Mouse (Mus musculus): Measurements from ENCODE around the gene Hpgd. TPM values are rescaled to one million over a fixed set of nuclear protein-coding genes. Genes with fewer than 3 reads are reported as not detected.
"Not testable (repeated sequence)": the region's sequence is repeated elsewhere in the genome, so short reads cannot be mapped to it uniquely, and the experiment has no call there.

The Hpgd gene
- 1 to 10 TPM; 1.3 to 2.6 TPM for total RNA-seq (2021)
- long read RNA-seq, experiment 1, result 0 reads
- long read RNA-seq, experiment 2, partial matches to known transcripts, result 0 of 2 reads
- long read RNA-seq, experiment 2, other reads (novel, unspliced or antisense), result 0 of 2 reads

DNA sequence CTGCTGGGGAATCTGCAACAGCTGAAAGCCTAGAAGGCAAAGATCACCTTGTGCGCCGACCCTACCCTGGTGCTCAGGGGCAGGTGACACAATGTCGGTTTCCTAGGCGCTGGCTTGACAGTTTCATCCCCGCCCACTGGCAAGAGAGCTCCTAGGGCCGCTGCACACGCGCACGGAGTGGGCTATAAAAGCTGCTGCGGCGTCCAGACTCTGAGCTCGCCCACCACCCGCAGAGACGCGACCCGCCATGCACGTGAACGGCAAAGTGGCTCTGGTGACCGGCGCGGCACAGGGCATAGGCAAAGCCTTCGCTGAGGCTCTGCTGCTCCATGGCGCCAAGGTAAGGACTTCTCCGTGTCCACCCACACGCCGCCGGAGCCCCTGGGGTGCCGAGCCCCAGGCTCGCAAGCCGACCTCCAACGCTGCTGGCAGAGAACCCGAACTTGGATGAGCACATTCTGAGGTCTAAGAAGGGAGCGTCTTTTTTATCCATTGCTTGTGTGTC is at the start of gene Hpgd:
Gene Hpgd, plus strand, starts transcription at position 213 of the 505 bp plus-strand sequence.
- peak; percentile 31 for DNase-seq (ENCODE audit: low spot score)

DNA sequence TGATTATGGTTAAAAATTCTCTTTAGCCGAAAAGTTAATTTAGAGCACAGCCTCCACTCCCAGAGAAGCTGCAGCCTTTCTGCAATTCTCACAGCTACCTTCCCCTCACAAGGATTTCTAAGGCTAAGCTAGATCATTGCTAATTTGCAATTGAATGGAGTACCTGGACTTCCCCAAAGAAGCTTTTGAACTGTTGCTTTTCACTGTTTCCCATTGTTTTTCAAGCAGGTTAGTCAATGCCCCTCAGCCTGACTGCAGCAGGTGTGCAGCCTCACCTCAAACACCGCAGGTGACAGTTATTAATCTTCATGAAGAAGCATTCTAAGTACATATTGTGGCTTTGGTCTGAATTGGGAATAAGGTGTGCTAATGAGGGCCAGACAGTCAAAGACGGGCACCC is 42.7 kb upstream of the Hpgd start:
- not testable (repeated sequence) for DNase-seq (ENCODE audit: low spot score)

- no peak for DNase-seq (ENCODE audit: low spot score)
Observed at GRCm38 (mm10) chr8:56252314-56252713, 42.1 kb upstream of the Hpgd start.

DNA sequence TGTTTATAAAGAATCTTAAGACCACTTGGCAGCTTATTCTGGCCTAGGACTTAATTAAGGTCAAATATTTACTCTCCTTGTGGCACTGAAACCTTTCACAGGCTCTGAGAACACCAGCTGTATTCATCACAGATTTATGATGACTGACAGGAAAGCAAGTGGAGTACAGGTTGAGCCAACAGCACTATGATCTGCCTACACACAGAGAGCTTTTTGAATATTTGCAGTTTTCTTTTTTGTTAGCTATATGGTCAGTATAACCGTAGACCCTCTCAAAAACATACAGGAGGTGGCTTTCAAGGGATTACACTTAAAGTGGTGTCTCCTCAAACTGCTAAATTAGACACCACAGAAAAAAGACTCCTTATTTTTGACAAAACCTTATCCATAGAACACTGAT is 33.2 kb upstream of the Hpgd start:
- no peak for DNase-seq (ENCODE audit: low spot score)

GRCm38 (mm10) chr8:56269687-56270663 is 24.4 kb upstream of the Hpgd start:
- peak; percentile 11 for DNase-seq (ENCODE audit: low spot score)

GRCm38 (mm10) chr8:56272934-56273333 is 21.5 kb upstream of the Hpgd start:
- DNase-seq (ENCODE audit: low spot score), result no peak

DNA sequence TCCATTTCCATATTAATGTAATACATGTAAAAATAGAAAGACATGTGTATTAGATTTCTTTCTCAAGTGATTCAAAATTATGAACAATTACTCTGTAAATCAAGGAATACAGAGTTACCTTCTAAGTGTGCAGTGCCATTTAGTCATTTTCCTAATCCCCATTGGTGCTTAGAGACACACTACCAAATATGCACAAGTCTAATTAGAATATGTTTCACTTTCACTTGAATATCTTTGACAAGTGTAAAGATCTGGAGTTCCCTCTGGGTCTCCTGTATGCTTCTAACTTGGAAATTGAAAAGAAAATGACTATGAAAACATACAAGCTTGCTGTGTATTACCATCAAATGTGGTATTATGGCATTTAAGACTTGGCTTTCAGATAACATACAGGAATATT is 19.1 kb upstream of the Hpgd start:
- DNase-seq (ENCODE audit: low spot score), result no peak

DNA sequence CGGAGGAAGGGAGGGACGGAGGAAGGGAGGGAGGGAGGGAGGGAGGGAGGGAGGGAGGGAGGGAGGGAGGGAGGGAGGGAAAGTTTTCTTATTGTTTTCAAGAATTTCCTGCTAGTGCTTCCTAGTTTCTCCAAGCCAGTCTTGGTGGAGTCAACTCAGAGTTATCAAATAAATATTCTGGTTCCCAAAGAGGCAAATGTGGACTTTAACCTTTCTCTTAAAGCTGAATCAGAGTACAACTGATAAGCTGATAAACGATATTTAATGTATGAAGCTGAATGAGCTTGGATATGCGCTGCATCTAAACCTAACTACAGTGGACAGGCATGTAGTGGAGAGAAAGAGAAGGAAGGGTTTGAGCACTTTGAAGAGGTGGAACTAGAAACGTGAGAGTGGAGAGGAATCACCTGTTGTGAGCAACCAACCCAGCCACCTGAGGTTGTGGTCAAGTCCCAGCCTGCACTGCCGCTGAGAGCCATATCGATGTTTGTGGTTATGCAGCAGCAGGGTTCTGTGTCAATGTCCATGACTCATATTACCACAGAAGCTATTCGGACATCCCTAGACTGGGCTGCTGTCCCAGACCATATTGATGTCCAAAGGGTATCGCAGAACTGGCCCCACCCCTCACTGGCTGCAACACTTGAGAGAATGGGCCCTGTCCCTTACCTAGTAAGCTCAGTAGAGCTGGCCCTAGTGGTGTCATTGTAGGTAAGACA is 16.4 kb upstream of the Hpgd start:
- DNase-seq (ENCODE audit: low spot score), result peak; percentile 58

GRCm38 (mm10) chr8:56278545-56279063 is 15.8 kb upstream of the Hpgd start:
- DNase-seq (ENCODE audit: low spot score), result no peak

DNA sequence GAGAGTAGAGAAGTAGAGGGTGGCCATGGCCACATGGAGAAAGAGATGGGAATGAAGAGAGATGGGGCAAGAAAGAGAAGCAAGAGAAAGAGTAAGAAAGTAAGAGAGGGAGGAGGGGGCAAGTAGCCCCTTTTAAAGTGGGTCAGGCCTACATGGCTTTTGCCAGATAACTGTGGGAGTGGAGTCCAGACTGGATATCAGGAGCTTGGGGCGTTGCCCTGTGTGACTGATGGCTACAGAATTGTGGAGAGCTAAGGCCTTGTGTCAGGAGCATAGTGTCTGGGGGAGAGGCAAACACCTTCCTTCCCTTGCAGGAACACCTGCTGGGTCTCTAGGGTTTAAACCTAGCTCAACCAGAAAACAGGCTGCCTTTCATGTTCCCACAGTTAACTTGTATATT is 10.4 kb upstream of the Hpgd start:
- no peak for DNase-seq (ENCODE audit: low spot score)

- DNase-seq (ENCODE audit: low spot score), result peak; percentile 12
Observed at GRCm38 (mm10) chr8:56284957-56285356, 9.4 kb upstream of the Hpgd start.

DNA sequence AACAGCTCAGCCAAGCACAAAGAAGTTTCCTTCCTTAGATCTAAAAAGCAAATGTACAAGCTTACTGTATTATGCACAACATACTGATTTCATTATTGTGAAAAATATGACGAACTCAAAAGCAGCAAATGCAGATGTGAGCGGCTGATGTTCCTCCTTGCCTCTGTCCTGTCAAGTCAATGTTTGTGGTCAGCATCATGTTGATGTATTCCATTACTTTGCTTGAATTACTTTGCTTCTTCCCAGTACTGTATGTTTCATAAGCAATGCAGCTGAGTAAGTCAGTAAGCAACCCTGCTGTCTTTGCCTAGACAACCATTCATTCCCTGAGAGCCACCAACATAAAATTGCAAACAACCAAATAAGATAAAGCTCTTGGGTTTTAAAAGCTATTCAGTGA is 7.7 kb upstream of the Hpgd start:
- DNase-seq (ENCODE audit: low spot score), result no peak

- no peak for DNase-seq (ENCODE audit: low spot score)
Observed at GRCm38 (mm10) chr8:56287370-56288072, 6.9 kb upstream of the Hpgd start.

DNA sequence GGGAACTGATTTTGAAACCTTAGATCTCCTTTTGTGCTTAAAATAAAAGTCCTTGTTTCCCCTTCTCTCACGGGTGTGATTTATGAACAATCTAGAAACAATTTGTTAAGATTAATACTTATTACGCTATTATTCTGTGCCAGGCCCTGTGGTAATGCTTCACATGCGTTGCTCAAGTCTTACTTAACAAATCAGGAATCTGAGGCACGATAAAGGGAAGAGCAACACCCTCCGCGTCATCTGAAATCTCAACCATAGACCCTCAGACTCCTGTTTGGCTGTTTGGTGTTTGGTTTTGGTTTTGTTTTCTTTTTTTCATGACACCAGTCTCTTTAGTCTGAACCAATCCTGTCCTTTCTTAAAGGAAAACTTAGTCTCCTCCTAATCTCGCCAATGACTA is 2.1 kb upstream of the Hpgd start:
- no peak for DNase-seq (ENCODE audit: low spot score)

DNA sequence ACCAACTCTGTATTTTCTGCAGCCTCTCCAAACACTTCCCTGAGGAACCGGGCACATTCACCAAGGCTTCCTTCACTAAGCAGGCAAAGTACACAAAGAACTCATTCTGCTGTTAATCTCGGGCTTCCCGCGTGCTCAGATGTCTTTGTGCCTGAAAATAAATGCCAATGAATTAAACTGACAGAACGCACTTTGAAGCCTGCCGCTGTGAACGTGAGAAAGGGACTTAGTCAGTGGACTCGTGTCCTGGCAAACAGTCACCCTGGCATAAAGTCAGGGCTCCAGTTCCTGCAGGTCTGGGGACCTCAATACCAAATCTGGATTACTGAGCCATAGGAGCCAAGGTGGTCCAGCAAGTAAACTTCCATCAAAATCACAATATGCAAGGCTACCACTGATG is 905 bp upstream of the Hpgd start:
- DNase-seq (ENCODE audit: low spot score), result peak; percentile 13

DNA sequence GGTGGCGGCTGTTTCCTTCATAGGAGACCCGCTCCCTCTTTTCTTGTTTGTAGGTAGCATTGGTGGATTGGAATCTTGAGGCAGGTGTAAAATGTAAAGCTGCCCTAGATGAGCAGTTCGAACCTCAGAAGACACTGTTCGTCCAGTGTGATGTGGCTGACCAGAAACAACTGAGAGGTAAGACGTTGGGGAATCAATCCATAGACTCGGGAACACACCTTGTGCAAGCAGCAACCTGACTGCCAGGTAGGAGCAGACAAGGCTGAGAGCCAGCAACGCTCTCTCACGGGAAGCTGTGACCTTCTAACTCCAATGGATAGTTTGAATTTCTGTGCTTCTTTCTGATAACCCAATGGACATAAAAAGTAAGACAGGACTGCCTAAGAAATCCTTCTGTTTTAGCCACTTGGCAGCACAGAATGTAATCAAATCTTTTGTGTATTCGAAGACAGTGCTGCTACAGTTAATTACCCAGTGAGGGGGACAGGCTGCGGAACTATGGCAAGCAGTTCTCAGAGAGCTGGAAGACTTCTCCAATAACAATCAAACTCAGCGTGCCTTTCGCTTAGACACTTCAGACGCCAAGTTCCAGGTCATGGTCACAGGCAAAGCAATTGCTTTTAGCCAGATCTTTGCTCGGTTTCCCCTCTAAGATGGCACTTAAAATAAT is 636 bp downstream of the Hpgd start:
- no peak for DNase-seq (ENCODE audit: low spot score)

DNA sequence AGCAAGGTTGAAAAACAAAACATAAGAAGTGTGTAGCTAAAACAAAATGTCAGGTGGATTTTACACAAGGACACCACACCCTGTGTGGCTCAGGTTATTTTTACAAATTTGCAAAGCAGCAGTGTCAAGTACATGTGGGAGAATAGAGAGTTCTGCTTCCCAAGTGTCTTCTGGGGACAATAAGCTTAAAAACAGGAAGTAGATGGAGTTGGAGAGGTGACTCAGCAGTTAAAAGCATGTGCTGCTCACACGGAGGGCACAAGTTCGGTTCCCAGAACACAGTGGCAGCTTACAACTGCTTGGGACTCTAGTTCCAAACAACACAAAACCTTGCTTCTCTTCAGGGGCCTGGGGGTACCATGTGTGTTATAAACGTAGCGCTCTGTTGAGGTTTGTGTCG is 5.0 kb downstream of the Hpgd start:
- DNase-seq (ENCODE audit: low spot score), result no peak

DNA sequence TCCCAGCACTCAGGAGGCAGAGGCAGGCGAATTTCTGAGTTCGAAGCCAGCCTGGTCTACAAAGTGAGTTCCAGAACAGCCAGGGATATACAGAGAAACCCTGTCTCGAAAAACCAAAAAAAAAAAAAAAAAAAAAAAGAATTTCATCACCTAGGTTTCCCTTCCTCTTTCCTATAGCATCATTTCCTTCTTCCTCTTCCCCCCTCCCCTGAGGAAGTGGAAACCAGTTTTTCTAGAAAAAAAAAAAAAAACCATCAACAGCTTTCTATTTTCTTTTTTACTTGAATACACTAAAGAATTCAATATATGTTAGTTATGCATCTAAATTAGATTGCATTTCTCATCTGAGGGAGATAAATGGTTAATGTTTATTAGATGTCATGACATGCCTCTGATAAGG is 6.9 kb downstream of the Hpgd start:
- DNase-seq (ENCODE audit: low spot score), result not testable (repeated sequence)

- DNase-seq (ENCODE audit: low spot score), result no peak
Observed at GRCm38 (mm10) chr8:56304595-56304994, 10.2 kb downstream of the Hpgd start.

DNA sequence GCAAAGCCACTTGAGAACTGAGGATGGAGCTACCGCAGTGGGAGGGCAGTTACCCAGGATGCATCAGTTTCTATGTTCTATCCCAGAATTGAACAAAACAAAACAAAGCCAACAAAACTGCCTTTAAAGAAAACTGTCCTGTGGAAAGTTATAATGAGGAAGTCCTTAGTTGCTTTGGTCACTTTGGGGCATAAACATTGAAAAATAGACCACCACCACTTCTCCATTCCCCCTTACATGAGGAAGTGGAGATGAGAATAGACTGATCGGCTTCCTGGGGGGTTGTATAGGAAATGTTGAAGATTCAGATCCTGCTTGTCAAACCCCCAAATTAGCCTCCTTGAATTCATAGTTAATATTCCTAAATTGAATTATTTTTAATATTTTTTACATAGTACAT is 19.2 kb downstream of the Hpgd start:
- no peak for DNase-seq (ENCODE audit: low spot score)

DNA sequence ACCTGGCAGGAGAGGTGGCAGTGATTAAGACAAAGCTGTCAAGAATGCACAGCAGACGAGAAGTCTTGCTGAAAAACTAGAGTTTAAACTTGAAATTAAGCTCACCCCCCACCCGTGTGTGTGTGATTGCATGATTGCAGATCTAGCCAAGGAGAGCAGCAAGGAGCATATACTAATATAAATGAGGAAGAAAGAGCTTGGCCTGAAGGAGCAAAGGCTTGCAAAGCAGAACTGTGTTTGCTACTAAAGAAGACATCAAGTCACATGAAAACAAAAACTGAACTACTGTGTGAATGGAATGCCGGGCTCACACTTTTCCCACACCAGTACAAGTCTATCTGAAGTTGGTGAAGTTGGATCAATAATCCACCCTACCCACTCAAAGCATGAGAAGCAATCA is 20.8 kb downstream of the Hpgd start:
- no peak for DNase-seq (ENCODE audit: low spot score)
